Mouse (Mus musculus) embryo, embryonic 10.5 days (tissue): Measurements from ENCODE around the gene Nxf7.
"Not testable (repeated sequence)": the region's sequence is repeated elsewhere in the genome, so short reads cannot be mapped to it uniquely, and the experiment has no call there.

Experiments
- DNase-seq: peaks from one replicate; pipeline ENCODE4 v3.0.0-alpha.2; 2015; ENCODE audit warnings: low spot score

Gene Nxf7

DNA sequence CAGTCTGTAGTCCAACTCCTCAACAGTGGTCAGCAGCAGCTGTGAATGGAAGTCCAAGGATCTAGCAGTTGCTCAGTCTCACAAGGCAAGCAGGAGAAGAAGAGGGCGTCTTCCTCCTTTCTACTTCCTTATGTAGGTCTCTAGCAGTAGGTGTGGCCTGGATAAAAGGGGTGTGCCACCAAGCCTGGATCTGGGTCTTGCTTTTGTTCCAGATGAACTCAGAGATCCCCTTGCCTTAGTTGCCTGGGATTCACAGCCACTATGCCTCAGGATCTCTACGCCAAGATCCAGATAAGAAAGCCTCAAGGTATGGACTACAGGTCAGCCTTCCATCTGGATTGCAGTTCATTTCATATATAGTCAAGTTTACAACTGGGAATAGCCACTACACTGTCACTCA lies at the start of gene Nxf7:
Gene Nxf7, minus strand, starts transcription at position 101 of the 400 bp plus-strand sequence.
- DNase-seq = no peak

DNA sequence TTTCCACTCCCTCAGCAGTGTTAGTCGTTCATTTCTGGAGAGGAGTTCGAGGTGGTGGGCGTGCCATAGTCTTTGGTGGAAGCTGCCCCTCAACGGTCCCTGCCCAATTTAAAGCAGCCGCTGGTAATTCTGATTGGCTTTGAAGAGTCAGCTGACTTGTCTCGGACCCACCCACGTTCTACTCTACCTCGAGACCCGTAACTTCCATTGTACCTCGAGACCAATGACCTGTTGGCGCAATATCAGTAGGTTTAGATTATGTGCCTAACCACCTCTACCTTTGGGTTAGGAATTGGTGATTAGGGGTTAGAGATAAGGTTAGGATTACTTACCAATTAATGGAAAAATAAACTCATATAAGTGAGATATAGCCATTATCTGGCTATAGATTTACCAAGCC lies 29.0 kb upstream of the Nxf7 start, which contains the start of gene Prame:
Gene Prame, minus strand, starts transcription at position 101 of the 400 bp plus-strand sequence.
- no peak for DNase-seq

DNA sequence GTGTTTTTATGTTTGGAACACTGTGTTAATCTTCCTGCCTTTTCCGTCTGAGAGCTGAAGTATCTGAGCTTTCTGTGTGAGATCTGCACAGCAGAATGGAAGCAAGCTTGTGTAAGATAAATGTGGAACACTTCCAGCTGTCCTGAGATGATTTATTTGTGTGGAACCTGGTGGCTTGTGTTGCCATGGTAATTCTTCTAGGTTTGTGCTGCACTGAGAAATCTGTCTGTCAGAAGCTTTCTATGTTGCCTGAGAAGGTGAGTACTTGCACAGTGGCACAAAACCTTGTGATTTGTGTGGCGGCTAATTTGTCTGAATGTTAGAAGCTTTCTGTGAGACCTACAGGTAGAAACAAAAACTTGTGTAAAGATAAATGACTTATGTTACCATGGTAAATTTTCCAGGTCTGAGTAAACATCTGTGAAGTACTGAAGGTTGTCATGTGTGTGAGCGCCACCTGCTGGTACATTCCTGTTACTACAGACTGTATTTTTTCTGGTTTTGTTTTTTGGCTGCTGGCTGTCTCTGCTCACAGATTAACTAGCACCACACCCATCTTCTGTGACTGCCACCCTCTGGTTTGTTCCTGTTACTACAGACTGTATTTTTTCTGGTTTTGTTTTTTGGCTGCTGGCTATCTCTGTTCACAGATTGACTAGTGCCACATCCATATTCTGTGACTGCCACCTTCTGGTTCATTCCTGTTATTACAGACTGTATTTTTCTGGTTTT lies 2.9 kb upstream of the Nxf7 start:
- peak; percentile 25 for DNase-seq

DNA sequence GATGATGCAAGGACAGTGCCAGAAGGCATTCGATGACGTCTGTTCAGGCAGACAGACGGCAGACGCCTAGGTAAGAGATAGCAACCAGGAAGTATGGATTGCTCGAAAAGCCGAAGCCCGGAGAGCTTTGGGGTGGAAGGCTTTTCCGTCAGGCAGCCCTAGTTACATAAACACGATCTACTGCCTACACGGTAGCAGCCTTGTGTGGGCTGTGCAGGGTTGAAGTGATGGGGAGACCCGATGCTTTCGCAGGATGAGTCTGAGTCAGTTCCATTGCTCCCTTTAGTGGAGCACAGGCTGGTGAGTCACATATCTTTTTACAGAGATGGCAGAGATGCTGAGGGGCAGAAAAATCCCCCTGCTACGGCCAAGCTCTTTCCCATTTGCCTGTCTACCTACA lies 481 bp downstream of the Nxf7 start:
- no peak for DNase-seq

DNA sequence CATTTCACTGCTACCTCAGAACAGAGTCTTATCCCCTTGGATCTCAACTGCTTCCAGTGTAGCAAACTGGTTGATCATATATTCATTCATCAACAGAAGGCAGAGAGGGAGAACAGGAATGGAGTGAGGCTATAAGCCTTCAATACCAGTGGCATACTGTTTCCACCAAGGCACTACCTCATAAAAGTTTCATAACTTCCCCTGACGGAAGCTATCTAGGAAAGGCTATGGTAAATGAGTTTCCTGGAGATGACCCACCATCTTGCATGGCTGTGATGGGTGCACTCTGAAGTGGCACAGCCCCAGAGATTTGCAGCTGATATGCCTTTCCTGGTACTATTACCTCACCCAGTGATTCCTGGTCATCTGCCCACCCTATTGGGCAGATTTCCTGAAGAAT lies 22.2 kb downstream of the Nxf7 start:
- DNase-seq = no peak

DNA sequence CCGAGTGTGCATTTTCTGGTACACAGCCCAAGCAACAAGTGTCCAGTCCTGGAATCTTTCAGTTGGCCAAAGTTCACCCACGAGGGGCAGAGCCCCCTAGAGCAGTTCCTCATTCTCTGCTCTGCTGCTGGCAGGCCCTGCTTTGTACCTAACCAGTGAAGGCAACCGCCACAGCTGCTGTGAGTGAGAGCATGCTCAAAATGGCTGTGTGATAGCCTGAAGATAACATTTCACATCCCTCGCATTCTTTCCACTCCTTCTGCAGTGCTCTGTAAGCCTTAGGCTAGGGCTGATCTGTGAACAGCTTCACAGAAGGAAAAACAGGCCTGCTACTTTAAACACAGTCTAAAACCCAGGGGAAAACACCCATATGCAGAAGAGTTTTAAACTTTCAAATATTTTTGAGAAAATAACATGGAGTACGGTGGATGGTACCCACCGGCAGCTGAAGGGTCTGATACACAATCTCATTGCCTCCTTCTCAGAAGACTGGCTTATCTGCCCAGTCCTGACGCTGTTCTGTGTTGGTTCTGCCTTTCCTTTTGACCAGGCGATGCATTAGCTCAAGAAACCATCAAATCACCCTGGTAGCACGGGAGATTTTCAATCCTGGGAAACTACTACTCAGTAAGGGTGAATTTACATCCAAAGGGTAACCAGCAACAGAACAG lies 23.5 kb downstream of the Nxf7 start:
- not testable (repeated sequence) for DNase-seq

DNA sequence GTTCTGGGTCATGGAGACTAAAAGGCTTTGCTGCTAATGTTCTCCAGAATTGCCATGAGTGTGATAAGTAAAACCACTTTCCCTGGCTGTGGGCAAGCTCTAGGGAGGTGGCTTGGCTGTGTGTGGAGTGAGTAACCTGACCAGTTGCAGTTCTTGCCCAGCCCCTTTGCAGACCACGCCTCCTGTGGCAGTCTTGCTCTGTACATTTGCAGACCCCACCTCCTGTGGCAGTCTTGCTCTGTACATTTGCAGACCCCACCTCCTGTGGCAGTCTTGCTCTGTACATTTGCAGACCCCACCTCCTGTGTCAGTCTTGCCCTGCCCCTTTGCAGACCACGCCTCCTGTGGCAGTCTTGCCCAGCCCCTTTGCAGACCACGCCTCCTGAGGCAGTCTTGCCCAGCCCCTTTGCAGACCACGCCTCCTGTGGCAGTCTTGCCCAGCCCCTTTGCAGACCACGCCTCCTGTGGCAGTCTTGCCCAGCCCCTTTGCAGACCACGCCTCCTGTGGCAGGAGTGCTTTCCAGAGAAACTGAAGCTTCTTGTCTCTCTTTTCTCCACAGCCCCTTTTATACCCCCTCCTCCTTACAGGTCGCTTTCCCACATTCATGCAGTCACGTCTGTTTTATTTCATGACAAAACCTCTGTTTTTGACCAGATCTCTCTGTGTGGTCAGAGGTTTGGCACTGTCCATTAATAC lies 24.2 kb downstream of the Nxf7 start:
- DNase-seq = peak; percentile 22

DNA sequence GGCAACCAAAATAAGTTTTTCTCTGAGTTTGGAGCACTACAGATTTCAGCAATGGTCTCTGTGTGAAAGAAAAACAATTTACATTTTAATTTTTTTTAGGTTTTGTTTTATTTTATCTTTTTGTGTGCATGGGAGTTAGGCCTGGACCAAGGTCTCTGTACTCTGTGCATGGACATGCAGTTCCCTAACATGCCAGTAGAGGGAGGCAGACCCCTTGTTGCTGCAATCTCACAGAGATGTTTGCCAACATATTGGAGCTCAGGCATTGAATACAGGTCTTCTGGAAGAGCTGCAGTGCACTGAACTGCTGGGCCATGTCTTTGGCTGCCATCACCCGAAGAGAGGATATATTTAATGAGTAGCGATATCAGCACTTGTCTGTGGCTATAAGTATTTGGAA lies 29.1 kb downstream of the Nxf7 start:
- peak; percentile 70 for DNase-seq

DNA sequence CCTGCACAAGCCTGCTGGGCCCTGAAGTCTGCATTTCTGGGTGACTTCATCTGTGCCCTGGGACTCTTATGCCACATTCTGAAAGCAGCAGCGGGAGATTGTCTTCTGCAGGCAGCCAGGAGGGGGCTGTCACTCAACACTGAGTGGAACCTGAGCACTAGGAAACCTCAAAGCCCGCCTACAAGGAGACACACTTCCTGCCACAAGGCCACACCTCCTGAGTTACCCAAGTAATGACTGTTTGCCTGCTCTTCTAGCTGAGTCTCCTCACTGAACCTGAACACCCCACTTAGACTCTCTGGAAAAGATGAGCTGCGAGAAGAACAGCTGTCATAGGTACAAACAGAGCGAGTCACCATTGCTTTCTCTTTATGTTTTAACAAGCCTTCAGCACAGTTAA lies 33.6 kb downstream of the Nxf7 start:
- DNase-seq = not testable (repeated sequence)

DNA sequence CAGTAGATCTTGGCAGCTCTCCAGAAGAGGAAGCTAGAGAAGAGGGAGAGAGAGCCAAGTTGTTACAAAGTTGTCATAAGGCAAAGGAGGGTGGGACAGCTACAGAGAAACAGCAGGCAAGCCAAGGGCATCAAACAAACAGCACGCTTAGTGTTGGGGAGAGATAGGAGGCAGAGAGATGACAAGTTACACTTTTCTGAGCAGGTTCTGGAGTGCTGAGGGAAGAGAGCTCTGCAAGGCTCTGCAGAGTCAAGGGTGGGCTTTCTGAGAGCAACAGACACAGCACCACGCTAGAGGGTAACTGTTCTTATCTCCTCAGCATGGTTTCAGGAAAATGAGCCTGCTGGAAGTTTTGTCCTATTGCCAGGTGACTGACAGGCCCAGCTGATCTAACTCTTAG lies 35.7 kb downstream of the Nxf7 start:
- no peak for DNase-seq

DNA sequence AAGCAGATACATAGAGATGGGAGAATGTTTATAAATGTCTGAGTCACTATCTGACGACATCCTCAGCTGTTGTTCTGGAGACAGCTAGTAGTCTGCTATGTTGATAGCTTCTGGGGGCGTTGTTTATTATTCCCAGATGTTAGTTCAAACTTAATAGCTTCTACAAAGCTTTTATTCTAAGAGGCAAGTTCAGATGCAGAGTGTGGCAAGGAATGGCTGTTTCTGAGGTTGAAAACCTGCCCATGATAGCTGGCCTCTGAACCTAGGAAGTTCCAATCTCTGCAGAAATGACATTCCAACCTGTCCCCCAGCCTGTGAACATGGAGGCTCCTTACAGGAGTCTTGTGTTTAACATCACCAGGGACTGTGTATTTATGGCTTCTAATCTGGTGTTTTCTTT lies 36.9 kb downstream of the Nxf7 start:
- DNase-seq = not testable (repeated sequence)

DNA sequence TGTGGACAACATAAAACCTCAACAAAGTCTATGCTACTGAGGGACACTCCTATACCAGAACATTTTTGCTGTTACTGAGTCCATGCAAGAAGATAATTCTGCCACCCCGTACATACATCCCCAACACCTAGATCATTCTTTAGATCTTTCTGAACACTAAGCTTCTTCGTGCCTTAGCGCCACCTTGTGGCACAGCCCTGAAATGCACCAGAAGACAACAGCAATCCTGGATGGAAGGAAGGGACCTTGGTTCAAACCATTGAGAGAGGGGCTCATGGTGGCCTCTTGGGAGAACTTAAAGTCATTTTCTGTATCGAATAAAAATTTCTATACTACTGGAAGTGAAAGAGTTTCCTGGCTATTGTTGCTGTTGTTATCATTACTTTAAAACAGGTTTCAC lies 37.6 kb downstream of the Nxf7 start:
- DNase-seq = not testable (repeated sequence)

DNA sequence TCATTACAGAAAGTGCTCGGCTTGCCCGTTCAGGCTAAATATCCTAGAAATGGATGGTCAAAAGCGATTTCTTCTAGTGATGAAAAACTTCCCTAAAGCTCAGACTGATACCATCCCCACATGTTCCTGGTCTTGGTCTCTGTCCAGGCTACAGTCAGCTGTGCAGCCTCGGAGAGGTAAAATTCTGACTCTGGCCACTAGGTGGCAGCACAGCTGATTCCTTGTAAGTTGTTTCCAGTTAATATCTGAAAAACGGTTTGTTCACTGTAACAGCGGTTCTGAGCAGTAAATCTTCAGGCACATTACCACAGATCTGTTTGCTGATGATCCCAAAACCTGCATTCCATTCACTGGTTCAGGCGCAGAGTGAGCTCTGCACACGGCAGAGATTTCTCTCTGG lies 38.9 kb downstream of the Nxf7 start:
- DNase-seq = peak; percentile 7
